Mouse (Mus musculus): ENCODE results near the gene Ncam1. TPM values are rescaled to one million over a fixed set of nuclear protein-coding genes. Genes with fewer than 3 reads are reported as not detected.

Ncam1 gene
- total RNA-seq, 2 experiments from 2014 or later: 10.9 to 12.0 TPM

DNA sequence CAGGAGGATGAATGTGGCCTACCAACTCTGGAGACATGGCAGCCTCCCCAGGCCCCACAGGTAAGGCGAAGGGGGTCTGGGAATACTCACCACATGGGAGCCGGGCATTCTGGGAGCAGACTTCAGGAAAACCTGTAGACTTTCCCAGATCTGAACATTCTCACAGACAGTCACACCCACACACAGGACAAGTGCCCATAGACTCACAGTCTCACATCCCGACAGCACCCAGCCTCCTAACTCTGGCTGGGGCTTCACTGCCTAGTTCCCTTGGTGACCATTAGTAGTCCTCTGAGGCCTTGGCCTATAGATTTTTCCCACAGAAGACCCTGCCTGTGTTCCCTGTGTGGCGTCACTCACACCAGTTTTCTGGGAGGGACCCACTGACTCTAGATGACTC is 288.1 kb downstream of the Ncam1 start:
- ATAC-seq (ENCODE audit: poor library complexity, severe bottlenecking): no peak

DNA sequence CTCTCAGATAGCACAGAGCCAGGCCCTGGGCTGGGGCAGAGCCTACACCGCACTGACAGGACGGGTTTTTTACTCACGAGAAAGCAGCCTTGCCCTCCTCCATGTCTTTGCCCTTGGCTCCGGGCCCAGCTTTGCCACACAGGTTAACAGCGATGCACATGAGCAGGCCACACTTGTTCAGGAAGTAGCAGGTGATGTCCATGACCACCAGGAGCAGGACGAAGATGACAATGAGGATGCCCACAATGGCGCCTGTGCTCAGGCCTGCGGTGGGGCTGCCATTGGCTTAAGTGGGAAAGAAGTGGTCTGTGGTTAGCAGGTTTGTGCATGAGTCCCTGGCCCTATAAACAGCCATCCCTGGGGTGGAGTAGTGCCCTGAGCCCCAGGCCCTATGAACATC is 289.1 kb downstream of the Ncam1 start:
- no peak for ATAC-seq (ENCODE audit: poor library complexity, severe bottlenecking)

DNA sequence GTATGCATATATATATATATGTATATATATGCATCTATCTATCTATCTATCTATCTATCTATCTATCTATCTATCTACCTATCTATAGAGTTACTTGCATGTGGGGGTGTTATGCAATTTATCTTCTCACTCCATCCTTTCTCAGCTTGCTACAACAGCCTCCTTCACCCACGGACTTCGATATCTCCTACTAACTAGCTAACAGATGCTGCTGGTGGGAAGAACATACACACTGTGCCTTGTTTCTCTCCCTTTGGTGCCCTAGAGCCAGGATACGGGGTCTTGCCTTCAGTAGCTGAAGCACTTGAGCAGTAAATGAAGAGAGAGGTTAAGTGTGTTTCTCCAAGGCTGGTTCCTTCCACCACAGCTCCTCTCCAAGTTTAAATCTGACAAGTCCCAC is 289.6 kb downstream of the Ncam1 start:
- ATAC-seq (ENCODE audit: poor library complexity, severe bottlenecking): no peak

DNA sequence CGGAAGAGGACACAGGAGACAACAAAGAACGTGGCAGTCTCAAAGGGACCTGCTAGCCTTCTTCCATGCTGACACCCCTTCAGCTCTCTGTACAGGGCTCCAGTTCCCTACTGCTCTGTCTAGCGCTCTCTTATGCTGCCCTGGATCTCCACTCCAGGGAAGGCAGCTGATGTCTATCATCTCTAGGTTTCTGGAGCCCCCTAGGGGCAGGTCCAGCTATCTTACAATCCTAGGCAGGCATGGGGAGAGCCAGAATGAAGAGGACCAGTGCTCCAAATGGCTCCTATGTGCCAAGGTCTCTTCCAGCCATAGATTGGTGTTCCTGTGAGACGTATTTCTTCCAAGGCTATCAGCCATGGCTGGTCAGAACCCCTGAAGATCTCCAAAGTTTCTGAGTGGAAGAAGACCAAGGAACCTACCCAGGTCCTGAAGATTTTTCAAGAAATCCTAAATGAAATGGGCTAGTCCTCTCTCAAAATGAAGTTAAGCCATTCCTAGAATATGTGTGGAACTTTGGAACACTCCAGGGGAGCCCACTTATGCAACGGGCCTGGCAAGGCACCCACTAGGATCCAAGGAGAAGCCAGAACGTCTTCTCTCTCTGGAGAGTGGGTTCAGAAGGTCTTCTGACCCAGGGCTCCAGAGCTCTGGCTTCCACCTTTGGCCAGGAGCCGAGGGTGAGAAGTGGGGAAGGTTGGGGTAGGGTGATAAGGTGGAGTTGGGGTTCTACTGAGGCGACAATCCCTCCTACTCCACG is 290.7 kb downstream of the Ncam1 start:
- ATAC-seq (ENCODE audit: poor library complexity, severe bottlenecking): no peak

DNA sequence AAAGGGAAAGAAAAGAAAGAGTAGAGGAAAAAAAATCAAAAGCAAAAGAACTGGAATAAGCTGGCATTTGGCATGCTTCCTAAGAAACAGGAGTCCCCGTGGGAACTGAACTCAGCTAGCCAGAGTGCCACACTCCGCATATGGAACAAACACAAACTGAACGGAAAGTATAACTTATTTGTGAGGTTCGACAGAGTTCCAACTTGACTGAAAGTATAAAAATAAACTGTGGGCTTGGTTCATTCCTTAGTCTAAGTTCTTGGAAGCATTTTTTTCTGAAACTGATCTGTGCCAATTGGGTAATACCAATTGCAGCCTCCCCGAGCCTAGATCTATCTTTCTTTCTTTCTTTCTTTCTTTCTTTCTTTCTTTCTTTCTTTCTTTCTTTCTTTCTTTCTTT is 294.1 kb downstream of the Ncam1 start:
- no peak for ATAC-seq (ENCODE audit: poor library complexity, severe bottlenecking)

DNA sequence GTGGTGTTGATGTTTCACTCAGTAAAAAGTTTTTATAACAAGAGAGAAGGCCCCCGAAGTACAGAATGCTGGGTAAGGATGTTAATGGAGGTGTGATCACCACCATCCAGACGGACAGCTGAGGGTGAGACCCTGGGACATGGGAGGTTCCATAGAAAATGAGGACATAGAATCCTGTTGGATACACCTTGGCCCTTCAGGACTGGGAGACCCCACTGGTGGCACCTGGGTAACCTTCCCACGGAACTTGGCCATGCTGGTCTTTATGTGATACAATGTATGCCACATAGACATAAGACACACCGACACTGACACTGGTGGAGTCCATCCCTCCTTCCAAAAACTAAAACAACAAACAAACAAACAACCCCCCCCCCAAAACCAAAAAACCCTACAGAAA is 296.5 kb downstream of the Ncam1 start:
- ATAC-seq (ENCODE audit: poor library complexity, severe bottlenecking): no peak

DNA sequence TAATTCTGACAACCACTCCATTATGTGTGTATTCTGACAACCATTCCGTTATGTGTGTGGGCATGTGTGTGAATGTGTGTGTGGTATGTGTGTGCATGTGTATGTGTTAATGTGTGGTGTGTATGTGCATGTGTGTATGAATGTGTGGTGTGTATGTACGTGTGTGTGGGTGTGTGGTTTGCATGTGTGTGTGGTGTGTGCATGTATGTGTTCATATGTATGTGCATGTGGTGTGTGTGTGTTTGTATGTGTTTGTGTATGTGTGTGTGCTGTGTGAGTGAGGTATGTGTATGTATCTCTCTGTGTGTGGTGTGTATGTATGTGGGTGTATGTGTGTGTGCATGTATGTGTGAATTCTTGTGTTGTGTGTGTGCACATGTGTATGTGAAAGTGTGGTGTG is 298.8 kb downstream of the Ncam1 start:
- no peak for ATAC-seq (ENCODE audit: poor library complexity, severe bottlenecking)

DNA sequence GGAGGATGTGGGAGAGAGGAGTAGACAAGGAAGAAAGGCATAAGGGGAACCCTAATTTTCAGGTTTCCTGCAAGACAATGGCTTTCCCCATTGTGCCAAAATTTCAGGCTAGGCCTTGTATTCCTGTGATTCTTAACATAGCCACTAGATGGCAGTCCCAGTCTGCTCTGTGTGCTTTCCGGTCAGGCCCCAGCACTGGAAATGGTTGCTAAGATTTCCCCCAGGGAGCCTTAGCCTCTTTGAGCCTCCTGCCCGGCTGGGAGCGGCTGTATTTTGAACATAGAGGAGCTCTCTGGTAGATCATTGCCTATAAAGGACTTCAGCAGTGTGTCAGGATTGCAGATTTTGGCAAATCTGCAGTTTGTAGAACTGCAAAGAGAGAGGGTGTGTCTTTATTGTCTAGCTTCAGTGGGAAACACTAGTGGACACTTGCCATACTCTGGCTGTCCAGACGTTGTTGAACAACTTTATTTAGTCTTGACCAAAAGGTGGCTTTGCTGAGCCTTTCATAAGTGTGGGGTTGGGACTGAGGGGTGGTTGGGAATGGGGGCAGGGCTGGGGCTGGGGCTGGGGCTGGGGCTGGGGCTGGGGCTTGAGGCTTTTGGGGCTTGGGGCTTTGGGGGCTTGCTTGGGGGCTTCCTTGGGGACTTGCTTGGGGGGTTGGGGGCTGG is 304.6 kb downstream of the Ncam1 start:
- ATAC-seq (ENCODE audit: poor library complexity, severe bottlenecking): peak; percentile 93

DNA sequence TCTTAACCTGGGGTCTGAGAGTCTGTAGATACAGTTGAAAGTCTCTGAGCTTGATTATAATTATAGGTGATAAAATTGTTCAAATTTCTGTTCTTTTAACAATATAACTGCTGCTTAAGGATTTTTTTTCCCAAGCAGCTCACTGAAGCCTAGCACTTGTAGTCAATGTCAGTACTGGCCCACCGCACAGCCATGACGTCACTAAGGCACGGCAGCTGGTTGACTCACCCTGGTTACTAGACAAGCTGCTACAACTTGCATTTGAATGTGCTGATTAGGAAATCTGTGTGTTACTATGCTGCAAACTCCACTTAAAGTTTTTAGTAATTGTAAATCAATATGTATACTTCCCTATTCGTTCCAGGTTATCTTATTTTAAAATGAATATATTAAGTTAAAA is 308.1 kb downstream of the Ncam1 start:
- no peak for ATAC-seq (ENCODE audit: poor library complexity, severe bottlenecking)

DNA sequence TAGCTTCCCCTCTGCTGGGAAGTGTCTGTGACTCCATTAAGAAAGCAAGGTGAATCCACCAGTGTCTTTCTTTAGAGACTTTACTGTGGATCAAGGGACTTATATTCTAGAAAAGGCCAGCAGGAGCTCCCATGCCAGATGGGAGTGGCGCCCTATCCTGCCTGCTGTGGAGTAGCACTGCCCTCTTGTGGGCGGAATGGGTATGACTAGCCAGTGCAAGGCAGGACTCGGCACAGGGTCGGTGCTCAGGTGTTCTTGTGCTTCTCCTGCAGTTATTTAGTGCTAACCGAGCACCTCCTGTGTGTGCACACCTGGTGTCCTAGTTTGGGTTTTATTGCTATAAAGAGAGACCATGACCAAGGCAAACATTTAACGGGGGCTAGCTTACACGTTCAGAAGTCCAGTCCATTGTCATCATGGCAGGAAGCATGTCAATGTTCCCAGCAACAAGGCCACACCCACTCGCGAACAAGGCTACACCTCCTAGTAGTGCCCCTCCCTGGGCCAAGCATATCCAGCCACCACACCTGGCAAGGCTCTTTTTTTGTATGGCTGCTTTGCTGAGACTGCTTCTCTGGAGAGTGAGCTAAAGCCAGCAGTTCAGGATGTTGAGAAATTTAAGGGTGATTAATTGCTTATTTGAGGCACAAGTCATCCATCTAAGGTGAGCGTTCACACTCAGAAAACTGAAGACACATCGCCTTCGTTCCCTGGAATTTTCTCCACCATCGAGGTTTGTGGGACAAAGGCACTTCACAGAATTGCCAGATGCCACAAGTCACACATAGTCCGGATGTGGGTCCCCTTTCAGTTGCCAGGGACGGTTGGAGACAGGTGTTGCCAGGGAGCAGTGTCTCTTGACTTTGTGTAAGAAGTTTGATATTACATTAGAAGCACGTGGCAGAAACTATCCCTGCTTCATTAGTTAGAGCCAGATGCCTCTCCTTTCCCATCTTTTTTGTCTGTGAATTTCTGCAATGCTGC is 309.5 kb downstream of the Ncam1 start:
- ATAC-seq (ENCODE audit: poor library complexity, severe bottlenecking): peak; percentile 68

DNA sequence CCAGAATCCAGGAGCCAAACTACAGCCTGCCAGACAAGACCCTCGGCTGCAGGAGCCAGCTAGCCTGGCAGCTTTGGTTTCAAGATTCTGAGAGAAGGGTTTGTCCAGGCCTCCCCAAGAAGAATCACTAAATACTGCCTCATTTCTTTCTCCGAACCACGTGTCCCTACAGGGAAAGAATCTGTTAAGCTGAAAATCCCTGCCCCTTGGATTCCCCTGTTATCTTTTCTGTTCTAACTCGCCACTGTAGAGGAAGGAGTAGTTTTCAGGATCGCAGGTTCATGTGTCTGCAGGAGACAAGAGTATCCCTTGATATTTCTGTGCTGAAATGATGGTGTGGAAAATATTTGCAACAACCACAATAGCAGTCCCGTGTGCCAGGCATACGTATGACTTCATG is 310.5 kb downstream of the Ncam1 start:
- no peak for ATAC-seq (ENCODE audit: poor library complexity, severe bottlenecking)

DNA sequence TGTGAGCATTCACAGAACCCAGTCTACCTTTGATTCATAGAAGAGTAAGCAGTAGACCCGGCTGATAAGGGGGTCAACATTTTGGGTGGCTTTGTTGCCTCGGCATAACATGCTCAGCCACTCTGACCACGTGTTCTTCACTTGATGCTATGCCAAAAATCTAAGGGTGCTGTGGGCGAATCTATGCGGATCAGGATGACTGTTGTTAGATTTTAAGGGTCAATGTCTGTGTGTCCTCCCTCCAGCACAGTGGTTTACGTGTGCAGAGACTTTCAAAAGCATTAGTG is 311.1 kb downstream of the Ncam1 start:
- no peak for ATAC-seq (ENCODE audit: poor library complexity, severe bottlenecking)

DNA sequence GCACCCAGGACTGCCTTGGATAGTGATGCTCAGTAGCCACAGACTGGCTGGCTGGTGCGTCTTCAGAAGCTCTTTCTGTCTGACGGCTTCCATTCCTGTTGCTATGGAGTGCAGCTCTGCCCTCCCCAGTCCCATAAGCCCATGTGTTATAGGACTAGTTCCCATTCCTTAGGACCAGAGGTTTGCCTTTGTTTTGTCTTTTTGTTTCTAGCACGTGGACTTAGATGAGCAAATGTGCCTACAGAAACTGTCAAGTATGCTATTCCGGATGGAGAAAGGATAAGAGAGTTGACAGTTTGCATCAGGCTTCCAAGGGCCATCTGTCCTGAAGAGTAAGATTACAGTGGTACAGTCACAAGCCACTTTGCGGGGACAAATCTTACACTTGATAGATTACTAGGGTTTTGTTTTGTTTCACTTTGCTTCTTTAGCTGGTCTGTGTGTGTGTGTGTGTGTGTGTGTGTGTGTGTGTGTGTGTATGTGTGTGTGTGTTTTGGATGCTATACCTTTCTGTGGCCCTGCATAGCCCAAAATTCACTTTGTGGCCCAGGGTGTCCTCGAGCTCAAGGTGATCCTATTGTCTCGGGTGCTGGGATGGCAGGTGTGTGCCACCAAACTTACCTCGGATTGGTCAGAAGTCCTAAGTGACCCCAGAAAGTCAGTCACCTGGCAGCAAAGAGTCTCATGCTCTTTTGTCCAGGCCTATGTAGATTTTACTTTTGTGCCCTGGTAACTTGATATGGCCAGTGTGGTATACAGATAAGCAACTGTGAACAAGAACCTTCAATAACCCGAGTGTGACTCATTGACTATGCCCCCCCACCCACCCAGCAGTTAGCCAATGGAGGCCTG is 311.7 kb downstream of the Ncam1 start:
- no peak for ATAC-seq (ENCODE audit: poor library complexity, severe bottlenecking)

DNA sequence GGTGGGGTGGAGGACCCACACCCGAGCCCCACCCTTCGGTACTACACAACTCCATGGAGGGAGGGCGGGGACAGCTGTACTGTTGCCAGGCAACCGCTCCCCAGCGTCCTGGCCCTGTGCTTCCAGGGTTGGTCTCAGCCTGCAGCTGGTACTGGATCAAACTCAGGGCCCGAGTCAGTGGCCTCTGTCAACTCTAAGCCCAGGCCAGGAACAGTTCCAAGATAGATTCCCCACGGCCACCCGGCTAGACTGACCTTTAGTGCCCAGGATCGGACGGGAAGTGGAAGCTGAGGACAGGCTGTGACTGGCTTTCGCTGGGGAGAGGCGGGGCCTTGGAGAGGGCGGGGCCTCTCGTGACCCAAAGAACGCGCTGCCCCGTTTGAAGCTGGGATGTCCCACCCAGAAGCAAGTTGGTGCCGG is 312.8 kb downstream of the Ncam1 start, which contains the start of gene Ttc12:
Ttc12 (minus strand) TSS at position 334 of the 420 bp plus-strand sequence.
- peak; percentile 87 for ATAC-seq (ENCODE audit: poor library complexity, severe bottlenecking)

DNA sequence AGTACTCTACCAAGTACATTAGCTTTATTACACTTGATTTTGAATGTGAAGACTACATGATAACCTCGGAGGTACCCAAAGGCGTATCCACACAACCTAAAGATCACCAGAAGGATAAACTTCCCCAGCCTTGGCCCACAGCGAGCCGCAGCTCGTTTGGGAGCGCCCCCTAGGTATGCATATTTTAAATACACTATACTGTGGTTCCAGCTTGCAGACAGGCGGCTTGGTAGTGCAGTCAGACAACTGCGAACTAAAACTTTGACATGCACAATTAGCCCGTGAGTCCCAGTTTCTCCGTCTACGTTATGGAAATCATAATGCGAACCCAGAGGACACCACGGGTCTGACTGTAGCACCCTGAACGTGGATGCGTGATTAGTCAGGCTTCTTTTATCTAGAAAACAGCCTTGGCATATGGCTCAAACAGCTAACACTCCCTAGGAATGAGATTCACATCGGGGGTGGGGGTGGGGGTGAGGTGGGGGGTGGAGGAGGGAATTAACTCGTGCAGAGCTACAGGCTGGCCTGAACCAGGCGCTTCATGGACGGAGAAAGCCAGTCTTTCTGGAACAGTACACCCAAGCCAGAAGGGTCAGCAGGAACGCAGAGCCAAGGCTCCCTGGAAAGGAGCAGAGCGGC is 313.4 kb downstream of the Ncam1 start:
- peak; percentile 46 for ATAC-seq (ENCODE audit: poor library complexity, severe bottlenecking)

DNA sequence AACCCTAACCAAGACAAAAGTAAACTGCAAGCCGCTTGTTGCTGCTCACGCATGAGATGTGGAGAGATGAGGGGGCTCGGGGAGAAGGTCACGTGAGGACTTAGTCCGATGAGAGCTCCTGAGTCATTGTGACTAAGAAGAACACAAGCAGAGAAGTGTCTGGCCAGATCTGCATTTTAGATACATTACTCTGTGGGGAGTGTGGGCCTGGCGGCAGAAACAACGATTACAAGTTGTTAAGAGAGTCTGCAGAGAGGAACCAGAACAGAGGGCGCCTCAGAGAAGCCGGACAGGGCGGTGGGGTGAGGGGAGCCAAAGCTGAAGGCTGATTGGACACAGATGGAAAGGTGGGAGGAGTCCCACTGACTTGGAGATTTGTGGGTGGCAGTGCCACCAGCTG is 315.4 kb downstream of the Ncam1 start:
- ATAC-seq (ENCODE audit: poor library complexity, severe bottlenecking): peak; percentile 8; the same call in 1 of the 2 replicates

DNA sequence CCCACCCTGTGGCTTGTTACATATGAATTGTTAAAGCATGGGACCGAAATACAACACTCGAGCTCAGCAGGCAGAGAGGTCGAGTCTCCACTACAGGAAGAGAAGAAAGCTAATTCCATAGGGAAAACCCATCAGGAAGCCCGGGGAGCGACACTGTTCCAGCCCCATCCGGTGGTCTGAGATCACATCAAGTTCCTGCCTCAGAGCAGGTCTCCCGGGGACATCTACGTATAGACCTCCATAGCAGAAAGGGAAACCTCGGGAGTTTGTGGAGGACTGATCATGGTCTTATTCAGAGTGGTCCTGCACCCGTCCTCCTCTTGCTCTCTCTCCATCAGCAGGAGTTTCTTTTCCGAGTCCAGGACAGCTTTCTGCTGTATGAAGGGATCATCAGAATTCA is 326.6 kb downstream of the Ncam1 start:
- no peak for ATAC-seq (ENCODE audit: poor library complexity, severe bottlenecking)

DNA sequence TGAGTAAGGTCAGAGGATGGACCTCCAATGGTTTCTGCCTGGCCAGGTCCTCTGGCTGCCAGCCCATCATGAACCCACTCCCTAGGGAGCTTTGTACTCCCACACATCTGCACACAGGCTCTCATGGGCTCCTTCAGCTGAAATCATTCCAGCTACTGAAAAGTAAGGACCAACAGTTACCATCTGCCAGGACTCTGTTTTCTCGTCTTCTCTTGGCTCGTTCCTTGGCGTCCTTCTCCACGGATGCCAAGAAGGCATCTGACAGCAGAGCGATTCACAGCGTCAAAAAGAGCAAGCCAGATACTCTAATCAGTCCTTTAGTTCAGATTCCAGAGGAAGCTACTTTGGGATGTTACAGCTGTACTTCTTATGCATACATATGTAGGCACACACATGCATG is 327.8 kb downstream of the Ncam1 start:
- ATAC-seq (ENCODE audit: poor library complexity, severe bottlenecking): no peak

DNA sequence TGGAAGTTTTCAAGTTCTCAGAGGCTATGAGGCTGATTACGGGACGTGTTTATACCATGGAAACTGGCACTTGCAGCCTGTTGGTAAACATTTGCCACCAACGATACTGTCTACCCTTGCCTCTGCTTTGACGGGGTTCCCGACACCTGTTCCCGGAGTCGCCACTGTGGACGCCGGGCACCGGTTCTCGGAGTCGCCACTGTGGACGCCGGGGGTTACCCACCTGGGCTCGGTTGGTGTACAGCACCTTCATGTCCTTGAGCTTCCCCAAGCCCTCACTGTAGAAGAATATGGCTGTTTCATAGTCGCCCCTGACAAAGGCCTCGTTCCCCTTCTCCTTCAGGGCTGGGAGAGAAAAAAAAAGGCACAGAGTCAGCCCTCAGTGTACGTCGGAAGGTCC is 328.7 kb downstream of the Ncam1 start:
- no peak for ATAC-seq (ENCODE audit: poor library complexity, severe bottlenecking)

DNA sequence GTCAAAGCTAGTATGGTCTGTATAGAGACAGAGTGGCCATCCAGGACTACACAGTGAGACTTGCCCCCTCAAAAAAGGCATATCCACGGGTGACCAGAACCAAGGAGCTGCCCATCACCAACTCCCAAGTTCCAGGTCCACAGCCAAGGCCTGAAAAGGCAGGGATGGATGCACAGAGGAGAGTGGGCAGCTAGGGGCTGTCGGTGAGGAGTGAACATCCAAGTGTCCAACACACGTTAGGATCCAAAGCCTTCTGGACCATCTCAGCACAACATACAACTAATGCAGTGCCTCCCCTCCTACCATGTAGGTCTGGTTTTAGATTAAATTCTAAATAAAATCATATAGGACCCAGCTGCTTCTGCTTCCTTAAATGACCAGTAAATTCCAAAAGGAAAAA is 342.6 kb downstream of the Ncam1 start:
- ATAC-seq (ENCODE audit: poor library complexity, severe bottlenecking): no peak

All from megakaryocyte, adult 5-6 weeks (primary cell).